Mouse (Mus musculus) ES-Bruce4 (cell line): ENCODE measurements around the gene Dgka.

Source experiments
- CTCF ChIP-seq: IDR thresholded peaks from one replicate; pipeline ENCODE4 v1.8.1; 2011; ENCODE audit warnings: low read depth, low read length
- EP300 ChIP-seq: IDR thresholded peaks from 2 replicates; pipeline ENCODE4 v1.6.1; 2011; ENCODE audit warnings: low read depth, low read length; ENCODE audit not compliant: insufficient read depth
- POLR2A ChIP-seq: IDR thresholded peaks from one replicate; pipeline ENCODE4 v1.8.1; 2011; ENCODE audit warnings: low read length; ENCODE audit not compliant: insufficient read depth

- TF ChIP-seq CTCF = no peak
- TF ChIP-seq POLR2A = no peak
- no peak for TF ChIP-seq EP300
These were observed 444 bp downstream of the Dgka start for GRCm38 (mm10) chr10:128744211-128744610.
